Comparison of ENCODE assay signal across 16 mouse cellular contexts in the genomic region with DNA sequence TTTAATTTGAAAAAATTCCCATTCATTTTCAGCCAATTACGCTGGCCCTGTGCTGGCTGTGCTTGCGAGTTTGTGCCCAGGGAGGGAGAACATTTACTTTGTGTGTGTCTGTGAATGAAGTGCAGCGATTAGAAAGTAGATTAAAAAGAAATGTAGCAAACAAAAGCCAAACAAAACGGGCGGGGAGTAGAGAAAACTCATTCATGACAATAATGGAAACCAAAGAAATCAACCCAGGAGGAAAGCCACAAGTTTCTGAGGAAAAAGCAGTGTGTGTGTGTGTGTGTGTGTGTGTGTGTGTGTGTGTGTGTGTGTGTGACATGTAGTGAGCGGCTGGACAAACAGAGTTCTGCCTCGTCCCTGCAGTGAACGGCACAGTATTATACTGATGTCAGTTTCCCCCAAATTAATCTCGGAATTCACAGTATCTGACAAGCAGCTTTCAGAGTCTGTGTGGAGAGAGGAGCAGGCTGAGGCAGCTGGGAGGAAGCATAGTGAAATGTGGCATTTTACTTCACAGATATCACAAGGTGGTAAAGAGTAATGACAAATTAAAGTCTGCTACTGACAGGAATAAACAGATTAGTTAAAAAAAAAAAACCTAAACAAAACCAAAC. TPM values are rescaled to one million over a fixed set of nuclear protein-coding genes. Genes with fewer than 3 reads are reported as not detected.
A peak's percentile ranks its signal among the peaks of the same experiment; 100 is the strongest.
DNase-seq lines count a peak whose midpoint lies in the region; ATAC-seq and TF ChIP-seq lines count a peak whose summit lies in the region.
"Had no signal": no experiment of that assay in that cellular context is flagged by ENCODE, and none has a peak within 500 bp of the region (broad histone marks: within the 10 kb centered on the region; RNA-seq: fewer than 3 reads in every experiment).

No protein-coding gene starts in this region.

- no peak overlapping the region; the same call in 1 of the 2 replicates for H3K9ac ChIP-seq in forebrain, embryonic 16.5 days (replicated peaks; ENCODE audit: low read depth, low read length)
- H3K9ac ChIP-seq in limb, embryonic 11.5 days (ENCODE audit: low read length), result no peak overlapping the region
- H3K9ac ChIP-seq in neural tube, embryonic 12.5 days, result no peak overlapping the region

- H3K36me3 ChIP-seq in forebrain, embryonic 16.5 days (ENCODE audit: control insufficient read depth, insufficient read depth), result no peaks in the 10 kb centered on the region
- no peaks in the 10 kb centered on the region for H3K36me3 ChIP-seq in limb, embryonic 11.5 days (ENCODE audit: control insufficient read depth, insufficient read depth, low read length)
- H3K36me3 ChIP-seq in neural tube, embryonic 12.5 days, result no peaks in the 10 kb centered on the region

- ATAC-seq in forebrain, embryonic 16.5 days, result peak; percentile 29; the same call in 1 of the 2 replicates
- ATAC-seq in limb, embryonic 11.5 days (ENCODE audit: insufficient number of reproducible peaks, low FRiP score, low TSS enrichment, low read depth), result no peak
- ATAC-seq in neural tube, embryonic 12.5 days (ENCODE audit: low FRiP score, low read depth), result 0 out of 2 replicates have a peak, but pooled peaks have one; percentile 6

- H3K4me2 ChIP-seq in forebrain, embryonic 16.5 days (ENCODE audit: low read length), result peak overlapping the region; percentile 16
- H3K4me2 ChIP-seq in limb, embryonic 11.5 days (ENCODE audit: low read depth, severe bottlenecking), result no peak overlapping the region
- H3K4me2 ChIP-seq in neural tube, embryonic 12.5 days (replicated peaks), result peak overlapping the region; percentile 10; the same call in 1 of the 2 replicates
- H3K4me2 ChIP-seq: heart, embryonic 11.5 days; liver, embryonic 11.5 days had no signal

- no peaks in the 10 kb centered on the region for H3K9me3 ChIP-seq in forebrain, embryonic 16.5 days (ENCODE audit: control insufficient read depth, low read length)
- H3K9me3 ChIP-seq in limb, embryonic 11.5 days (ENCODE audit: control insufficient read depth, low read length), result no peaks in the 10 kb centered on the region
- no peaks in the 10 kb centered on the region for H3K9me3 ChIP-seq in neural tube, embryonic 12.5 days

- H3K27me3 ChIP-seq in forebrain, embryonic 16.5 days (replicated peaks; ENCODE audit: control insufficient read depth, insufficient read depth, low read length), result no peaks in the 10 kb centered on the region
- H3K27me3 ChIP-seq in limb, embryonic 11.5 days (ENCODE audit: control insufficient read depth, insufficient read depth, low read length), result no peaks in the 10 kb centered on the region
- H3K27me3 ChIP-seq in neural tube, embryonic 12.5 days (replicated peaks), result no peaks in the 10 kb centered on the region

- peak overlapping the region; percentile 58 for H3K27ac ChIP-seq in layer of hippocampus, adult 2 months
- peak overlapping the region; percentile 71 for H3K27ac ChIP-seq in forebrain, embryonic 16.5 days (ENCODE audit: low read length)
- peak overlapping the region; percentile 53 for H3K27ac ChIP-seq in limb, embryonic 11.5 days (replicated peaks; ENCODE audit: low read depth, low read length)
- H3K27ac ChIP-seq in neural tube, embryonic 12.5 days, result no peak overlapping the region
- H3K27ac ChIP-seq: kidney, postnatal 0 days had no signal

- no peak overlapping the region for H3K4me3 ChIP-seq in layer of hippocampus, adult 2 months
- no peak overlapping the region for H3K4me3 ChIP-seq in forebrain, embryonic 16.5 days (replicated peaks; ENCODE audit: low read length)
- H3K4me3 ChIP-seq in limb, embryonic 11.5 days (ENCODE audit: low read depth, low read length), result no peak overlapping the region
- no peak overlapping the region for H3K4me3 ChIP-seq in neural tube, embryonic 12.5 days

- WGBS in forebrain, embryonic 16.5 days, result 9% methylated on average over 9 of the region's 9 CpGs
- WGBS in limb, embryonic 11.5 days, result 66% methylated on average over 9 of the region's 9 CpGs
- WGBS in neural tube, embryonic 12.5 days, result 35% methylated on average over 9 of the region's 9 CpGs

- DNase-seq in layer of hippocampus, adult 2 months (ENCODE audit: low spot score in 2 of 2), result no peak
- DNase-seq in layer of hippocampus, adult 9-10 months (ENCODE audit: low spot score), result no peak
- DNase-seq in limb, embryonic 11.5 days (ENCODE audit: low spot score), result no peak
- no peak for DNase-seq in left cerebral cortex, adult 11 months (ENCODE audit: low spot score)
- no peak for DNase-seq in frontal cortex, adult 2 months (ENCODE audit: extremely low spot score in 1 of 2, low spot score in 1 of 2)
- no peak for DNase-seq in gastrocnemius, adult 18-20 months (ENCODE audit: low spot score)
- DNase-seq: adrenal gland, adult 2 months; cerebellum, postnatal 25 days; gastrocnemius, postnatal 14 days; lung, postnatal 10 days; thymus, adult 18-20 months had no signal

- no peak for TF ChIP-seq CTCF in layer of hippocampus, adult 2 months (conservative IDR thresholded peaks at IDR 0.05)

- peaks cover 74% of the 10 kb centered on the region for H3K4me1 ChIP-seq in forebrain, embryonic 16.5 days (replicated peaks; ENCODE audit: control insufficient read depth, insufficient read depth, low read length)
- peaks cover 60% of the 10 kb centered on the region for H3K4me1 ChIP-seq in limb, embryonic 11.5 days (ENCODE audit: control insufficient read depth, insufficient read depth, low read length)
- peaks cover 34% of the 10 kb centered on the region for H3K4me1 ChIP-seq in neural tube, embryonic 12.5 days

RNA-seq across cellular contexts. Expression of a gene that starts 18.8 kb away (rescaled TPM):
- total RNA-seq in layer of hippocampus, adult 2 months (2021), result 100 to 1,000 TPM; 437 to 558 TPM
- 5,254 and 7,174 TPM in 2 replicates for polyA plus RNA-seq in forebrain, embryonic 16.5 days (2015; fragmentation: Nextera tagmentation; extraction: Ambion mirVana)
- 1,283 and 1,480 TPM in 2 replicates for polyA plus RNA-seq in limb, embryonic 11.5 days (2014; fragmentation: Nextera tagmentation; extraction: Ambion mirVana)
- 3,228 and 3,444 TPM in 2 replicates for polyA plus RNA-seq in neural tube, embryonic 12.5 days (2016; fragmentation: Nextera tagmentation; extraction: Ambion mirVana)
- 370 and 428 TPM in 2 replicates for polyA plus RNA-seq in frontal cortex, adult 2 months (2012; rRNA removed)
- 10 to 100 TPM in 1 of 2 experiments, 1 to 10 TPM in 1; 1.6 to 16.4 TPM for total RNA-seq in gastrocnemius, adult 18-20 months (2021)

RNA-seq across cellular contexts. Expression of a gene that starts 30.0 kb away (rescaled TPM):
- 100 to 1,000 TPM; 131 to 139 TPM for total RNA-seq in layer of hippocampus, adult 2 months (2021)
- polyA plus RNA-seq in forebrain, embryonic 16.5 days (2015; fragmentation: Nextera tagmentation; extraction: Ambion mirVana), result 196 and 239 TPM in 2 replicates
- polyA plus RNA-seq in limb, embryonic 11.5 days (2014; fragmentation: Nextera tagmentation; extraction: Ambion mirVana), result 73.8 and 76.0 TPM in 2 replicates
- polyA plus RNA-seq in neural tube, embryonic 12.5 days (2016; fragmentation: Nextera tagmentation; extraction: Ambion mirVana), result 115 and 120 TPM in 2 replicates
- polyA plus RNA-seq in frontal cortex, adult 2 months (2012; rRNA removed), result 107 and 113 TPM in 2 replicates
- total RNA-seq in gastrocnemius, adult 18-20 months (2021), result 10 to 100 TPM; 28.0 to 36.7 TPM
